Mouse (Mus musculus) fat pad, adult 2 months (tissue): ENCODE measurements around the gene Zfp958.
A peak's percentile ranks its signal among the peaks of the same experiment; 100 is the strongest.
"Not testable (repeated sequence)": the region's sequence is repeated elsewhere in the genome, so short reads cannot be mapped to it uniquely, and the experiment has no call there.

Experiments
- DNase-seq: peaks from one replicate; pipeline ENCODE4 v3.0.0-alpha.2; 2011; ENCODE audit warnings: low read depth, low spot score; ENCODE audit errors: extremely low read depth

The Zfp958 gene

DNA sequence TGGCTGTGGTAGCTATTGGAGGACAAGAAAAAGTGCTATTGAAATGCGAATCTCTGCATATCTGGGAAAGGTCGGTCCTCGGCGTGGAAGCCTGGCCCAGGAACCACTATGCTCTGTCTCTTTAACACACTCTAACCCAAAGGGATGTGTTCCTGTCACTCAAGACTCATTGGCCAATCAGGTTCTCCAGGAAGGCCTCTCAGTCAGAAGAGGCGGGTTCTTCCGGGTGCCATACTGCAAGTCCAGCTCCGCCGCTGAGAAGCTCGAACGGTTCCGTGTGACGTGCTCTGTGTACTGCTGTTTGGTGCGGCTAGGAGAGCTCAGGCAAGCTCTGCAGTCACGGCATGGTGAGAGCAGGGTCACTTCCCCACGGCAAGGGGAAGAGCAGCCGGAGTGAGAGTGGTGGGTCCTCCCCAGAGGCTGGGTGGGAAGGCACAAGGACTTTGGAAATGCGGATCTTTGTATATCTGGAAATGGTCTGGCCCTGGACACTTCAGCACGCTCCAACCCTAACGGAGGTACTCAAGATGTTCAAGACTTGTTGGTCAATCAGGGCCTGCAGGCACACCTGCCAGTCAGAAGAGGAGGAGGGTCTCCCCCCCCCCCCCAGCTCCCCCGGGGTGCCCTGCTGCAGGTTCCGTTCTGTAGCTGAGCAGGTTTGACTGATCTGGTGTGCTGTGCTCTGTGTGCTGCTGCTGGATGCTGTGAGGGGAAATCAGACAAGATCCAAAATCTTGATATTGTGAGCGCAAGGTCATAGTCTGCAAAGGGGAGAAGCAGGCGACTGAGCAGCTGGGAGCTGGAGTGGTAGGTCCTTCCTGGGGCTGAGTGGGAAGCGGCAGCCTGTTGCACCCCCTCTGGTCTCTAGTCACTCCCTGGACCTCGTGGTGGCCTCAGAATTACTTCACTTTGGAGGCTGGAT is at the start of gene Zfp958:
Gene Zfp958 (plus strand): TSS at position 236 of the 922 bp plus-strand sequence.
- DNase-seq = peak; percentile 73

DNA sequence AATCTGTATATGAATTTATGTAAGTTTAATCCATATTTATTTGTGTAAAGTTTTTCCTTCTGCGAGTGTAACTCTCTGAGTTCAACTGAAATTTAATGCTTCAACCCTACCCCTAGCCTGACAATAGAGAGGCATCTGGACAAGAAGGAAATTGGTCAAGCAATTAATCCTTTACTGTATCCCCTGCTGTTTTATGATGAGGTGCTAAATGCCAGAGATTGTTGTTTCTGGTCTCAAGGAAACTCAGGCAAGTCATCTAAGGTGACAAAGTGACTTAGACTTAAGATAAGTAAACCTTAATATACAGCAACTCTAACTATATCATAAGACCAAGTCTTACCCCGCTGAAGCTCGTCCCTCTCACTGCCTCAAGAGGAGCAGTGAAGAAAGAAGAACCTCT is 31.0 kb upstream of the Zfp958 start:
- DNase-seq = no peak

DNA sequence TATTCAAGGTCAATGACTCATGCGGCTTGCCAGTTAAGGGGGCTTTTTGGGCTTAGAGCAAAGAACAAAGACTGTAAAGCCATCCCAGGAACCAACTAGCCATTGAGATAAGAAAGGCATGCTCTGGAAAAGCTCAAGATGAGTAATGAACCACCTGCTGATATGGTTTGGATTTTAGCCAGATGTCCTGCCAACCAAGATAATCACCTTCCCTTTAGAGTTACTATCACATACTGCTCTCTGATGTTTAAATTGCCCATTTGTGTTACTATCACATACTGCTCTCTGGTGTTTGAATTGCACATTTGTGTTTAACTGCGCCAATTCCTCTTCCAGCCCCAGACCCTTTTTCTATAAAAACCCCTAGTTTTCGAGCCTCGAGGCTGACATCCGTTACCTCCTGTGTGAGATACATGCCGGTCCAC is 30.2 kb upstream of the Zfp958 start:
- no peak for DNase-seq

DNA sequence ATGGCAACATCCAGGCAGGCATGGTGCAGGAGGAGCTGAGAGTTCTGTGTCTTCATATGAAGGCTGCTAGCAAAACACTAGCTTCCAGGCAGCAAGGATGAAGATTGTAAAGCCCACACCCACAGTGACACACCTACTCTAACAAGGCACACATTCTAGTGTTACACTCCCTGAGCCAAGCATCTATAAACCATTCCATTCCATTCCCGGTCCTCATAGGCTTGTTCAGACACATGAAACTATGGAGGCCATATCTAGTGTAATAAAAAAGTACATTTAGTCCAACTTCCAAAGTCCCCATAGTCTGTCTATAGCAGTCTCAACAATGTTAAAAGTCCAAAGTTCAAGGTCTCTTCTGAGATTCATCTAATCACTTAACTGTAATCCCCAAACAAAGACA is 28.3 kb upstream of the Zfp958 start:
- DNase-seq = no peak

DNA sequence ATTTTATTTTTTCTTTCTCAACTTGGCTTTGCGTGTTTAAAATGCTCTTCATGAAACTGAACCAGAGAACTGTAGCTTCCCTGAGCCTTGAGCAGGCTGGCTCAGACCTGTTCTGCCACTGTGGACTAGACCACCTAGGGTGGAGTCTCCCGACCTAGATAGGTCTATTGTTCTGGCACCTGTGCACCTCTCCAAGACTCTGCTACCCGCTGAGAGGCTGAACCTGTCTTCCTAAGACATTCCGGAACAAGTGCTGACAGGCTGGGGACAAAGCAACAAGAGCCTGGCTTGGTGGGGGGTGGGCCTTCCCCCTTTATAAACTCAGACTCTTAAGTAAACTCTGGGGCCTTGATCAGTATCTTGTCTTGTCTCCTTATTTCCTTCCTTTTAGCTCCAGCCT is 26.6 kb upstream of the Zfp958 start:
- peak; percentile 7 for DNase-seq

DNA sequence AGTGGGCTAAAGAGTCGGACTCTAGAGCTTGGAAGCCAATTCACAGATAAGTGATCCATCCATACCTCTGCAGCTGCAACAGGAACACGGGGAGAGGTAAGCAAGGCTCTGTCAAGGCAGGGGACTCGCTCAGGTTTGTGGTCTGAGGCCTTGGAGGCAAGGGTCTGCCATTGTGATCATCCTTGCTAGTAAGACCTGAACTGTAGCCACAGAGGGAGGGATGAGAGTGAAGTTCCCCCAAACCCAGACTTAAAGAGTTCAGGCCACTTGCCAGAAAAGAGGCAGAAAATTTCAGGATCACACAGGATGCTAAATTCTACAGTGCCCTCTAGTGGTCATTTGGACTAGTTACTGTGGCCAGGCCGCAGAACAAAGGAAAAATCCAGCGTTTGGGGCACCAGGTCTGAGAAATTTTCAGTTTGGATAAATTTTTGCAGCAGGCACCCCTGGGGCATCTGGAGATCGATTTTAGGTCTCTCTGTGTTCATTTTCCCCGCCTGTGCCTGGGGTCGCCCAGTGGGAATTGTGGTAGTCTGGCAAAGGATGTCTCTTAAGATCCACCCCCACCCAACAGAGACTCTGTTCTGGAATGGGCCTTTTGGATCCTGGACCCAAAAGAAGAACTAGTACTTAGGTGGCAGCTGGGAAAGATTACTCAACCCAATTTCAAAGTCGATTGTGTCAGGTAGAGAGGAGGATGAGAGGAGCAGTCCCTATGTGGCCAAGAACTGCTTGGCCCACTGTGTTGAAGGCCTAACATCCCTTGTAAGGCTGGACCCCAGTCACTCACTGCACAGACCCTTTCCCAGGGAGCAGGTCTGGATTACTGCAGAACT is 24.6 kb upstream of the Zfp958 start:
- DNase-seq = no peak

DNA sequence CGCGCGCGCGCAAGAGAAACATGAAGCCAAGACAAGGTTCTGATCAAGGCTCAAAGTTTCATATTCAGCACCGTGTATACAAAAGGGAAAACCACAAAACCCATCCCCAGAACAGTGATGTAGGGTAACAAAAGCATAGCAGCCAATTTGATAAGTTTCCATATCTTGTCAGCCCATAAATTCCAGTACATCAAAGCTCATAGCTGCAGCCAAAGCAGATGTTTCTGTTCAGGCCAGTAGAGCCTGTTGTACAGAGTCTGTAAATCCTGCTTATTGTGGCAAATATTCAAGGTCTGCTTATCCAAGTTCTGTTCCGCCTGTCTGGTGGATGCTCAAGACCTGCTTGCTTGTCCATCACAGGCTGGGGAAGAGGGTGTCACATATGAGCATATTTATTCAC is 4.1 kb upstream of the Zfp958 start:
- no peak for DNase-seq

DNA sequence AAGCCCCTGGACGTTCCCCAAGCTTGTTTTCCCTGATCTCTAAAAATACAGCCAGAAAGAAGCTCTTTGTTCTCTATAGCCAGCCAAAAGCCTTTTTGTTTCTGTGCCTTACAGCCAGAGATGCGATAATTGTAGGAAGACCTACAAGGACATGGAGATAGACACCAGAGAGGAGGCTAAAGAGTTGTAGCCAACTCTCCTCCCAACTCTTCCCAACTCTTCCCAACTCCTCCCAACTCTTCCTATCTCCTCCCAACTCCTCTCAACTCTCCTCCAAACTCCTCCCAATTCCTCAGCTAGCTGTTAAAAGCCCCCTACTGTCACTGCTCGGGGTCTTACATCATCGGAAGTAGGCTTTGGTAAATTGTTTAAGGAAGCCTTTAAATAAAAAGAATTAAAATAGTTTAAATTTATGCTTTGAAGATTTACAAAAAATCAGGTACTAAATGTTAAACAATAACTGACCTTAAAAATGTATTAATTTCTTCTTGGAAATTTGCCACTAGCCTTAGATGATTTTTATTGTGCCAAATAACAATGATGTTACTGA is 1.3 kb upstream of the Zfp958 start:
- DNase-seq = not testable (repeated sequence)

DNA sequence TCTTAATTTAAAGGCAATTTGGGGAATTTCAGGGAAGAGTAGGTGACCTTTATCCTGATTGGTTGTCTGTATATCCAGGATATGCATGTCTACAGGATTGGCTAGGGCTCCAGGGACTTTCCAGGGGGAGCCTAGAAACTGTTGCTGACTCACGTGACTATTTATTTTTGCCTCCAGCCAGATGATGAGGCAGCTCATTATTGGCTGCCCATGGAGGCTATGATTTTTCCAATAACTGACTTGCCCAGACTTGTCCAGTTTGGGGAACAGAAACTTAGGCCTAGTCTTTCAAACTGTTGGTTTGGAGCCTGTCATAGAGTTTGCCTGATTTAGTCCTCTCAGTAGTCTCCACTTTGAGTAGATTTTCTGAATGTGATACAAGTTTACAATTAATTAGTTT is 14.4 kb downstream of the Zfp958 start:
- DNase-seq = no peak

DNA sequence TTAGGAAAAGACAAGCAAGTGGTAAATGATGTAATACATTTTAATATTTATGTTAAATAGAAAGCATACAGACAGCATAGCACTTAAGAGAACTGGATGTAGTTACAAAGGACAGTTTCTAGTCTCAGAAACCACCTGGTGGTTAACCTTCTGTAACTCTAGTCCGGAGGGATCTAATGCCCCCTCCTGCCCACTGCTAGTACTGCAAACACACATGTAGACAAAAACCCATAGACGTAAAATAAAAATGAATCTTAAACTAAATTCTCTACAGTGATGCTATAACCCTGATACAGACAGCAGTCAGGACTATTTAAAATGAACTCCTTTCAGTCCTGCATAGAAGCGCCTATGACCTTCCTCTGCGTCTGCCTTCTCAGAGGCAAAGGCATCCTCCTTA is 24.1 kb downstream of the Zfp958 start:
- DNase-seq = no peak

DNA sequence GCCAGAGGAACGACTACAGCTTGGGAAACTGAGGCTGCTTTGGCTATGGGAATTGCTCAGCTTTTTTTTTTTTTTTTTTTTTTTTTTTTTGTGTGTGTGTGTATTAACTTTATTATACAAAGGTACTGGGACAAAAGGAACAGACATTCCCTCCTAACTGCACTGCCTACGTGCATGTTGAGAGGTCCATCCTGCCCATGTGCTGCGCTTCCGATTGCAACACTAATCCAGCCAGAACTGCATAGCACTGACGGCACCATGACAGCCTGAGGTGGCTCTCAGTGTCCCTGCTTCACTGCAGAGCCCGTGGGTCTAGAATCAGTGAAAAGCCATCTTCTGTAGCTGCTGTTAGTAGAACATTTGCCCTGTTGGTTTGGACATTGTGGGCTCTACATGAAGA is 30.0 kb downstream of the Zfp958 start:
- not testable (repeated sequence) for DNase-seq

DNA sequence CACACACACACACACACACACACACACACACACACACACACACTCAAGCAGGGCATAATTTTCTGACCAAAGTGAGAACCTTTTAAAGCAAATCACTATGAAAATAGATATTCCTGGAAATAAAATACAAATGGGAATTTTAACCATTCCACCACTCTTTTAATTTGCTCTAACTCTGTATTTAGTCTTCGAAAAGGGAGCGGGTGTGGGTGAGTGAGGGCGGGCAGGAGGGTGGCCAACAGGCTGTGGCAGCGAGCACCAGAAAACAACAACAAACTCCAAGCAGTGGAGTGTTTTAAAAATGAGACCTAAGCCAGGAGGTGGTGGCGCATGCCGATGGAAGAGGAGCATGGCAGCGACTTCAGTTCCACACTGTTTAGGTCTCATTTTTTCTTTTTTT is 43.6 kb downstream of the Zfp958 start:
- no peak for DNase-seq

DNA sequence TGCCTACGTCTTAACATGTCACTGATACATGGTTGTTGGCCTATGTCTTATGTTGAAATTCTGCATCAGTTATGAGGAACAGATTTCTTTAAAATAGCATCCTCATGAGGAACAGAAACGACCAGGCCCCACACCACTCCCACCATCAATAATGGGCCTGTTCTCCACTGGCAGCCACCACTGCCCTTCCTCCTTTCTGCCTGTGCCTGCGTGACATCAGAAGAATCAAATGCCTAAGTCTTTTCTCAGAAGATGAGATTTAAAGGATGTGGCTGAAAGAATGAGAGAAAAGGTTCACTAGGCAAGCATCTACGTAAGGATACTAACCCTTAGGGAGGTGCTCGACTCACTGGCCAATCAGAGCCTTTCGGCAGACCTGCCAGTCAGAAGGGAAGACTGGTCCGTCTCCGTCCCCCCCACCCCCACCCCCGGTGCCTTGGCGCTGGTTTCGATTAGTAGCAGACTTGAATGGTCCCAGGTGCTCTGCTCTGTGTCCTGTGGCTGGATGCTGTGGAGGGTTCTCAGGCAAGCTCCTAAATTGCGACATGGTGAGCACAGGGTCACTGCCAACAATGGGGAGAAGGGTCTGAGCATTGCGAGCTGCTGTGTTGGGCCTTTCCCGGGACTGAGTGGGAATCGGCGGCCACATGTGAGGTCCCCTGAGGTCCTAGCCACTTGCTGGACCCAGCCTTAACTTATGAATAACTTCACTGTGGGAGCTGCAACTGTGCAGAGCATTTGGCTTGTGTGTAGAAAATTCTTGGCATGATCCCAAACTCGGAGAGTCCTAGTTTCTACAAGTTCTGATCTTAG is 62.4 kb downstream of the Zfp958 start:
- DNase-seq = no peak

DNA sequence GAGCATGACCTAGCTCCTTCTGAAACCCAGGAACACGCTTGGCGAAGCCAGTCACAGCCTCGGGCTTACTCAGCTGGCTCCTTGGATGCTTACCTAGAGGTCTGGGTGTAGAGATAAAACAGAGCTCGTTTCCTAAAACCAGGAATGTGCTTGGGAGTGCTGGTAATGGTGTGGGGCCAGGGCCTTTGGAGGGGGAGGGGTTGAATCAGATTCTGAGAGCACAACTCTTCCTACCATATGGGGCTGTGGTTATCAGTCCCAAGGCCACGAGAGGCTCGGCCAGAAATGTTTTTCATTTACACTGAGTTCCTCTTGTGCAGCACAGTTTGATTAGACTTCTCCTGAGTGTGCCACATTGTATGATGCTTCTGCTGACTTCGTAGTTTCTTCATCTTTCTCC is 63.6 kb downstream of the Zfp958 start:
- DNase-seq = no peak

DNA sequence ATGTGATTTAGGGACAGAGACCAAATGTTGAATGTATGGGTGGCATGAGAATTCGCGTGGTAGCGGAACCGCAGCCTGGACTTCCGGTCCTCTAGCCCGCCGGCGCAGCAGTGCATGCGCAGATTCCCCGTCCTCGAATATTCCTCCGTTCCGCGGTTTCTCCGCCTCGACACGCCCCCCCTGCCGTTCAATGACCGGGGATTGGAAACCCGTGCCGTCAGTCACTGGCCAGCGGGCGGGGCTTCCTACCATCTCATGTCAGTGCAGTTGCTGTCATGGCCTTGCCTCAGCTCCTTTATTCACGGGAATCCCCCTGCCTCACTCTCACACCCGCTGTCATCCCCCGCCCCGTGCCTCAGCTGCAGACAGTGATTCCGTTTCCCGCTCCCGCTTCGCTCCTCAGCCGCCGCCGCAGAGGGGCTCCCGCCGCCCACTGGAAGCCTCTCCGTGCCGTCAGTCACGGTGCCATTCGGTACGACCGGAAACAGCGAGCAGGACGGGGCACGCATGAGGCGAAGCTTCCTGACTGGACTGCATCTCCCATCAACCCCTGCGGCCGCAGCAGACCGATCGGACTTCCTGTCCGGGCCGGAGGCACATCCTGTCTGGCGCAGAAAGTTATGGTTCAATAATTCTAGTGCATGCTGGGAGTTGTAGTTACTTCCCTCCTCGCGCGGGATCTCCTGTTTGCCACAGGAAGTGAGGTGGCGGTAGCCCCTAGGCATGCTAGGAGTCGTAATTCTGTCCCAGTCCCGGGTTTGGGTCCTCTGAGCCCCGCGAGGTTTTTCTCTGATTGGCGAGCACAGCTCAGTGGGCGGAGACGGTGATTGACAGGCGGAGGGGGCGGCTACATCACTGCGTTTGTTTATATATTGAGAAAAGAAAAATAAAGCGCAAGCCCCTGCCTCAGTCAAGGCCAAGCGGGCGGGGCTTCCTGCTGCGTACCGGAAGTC is 64.6 kb downstream of the Zfp958 start:
- DNase-seq = peak; percentile 96

DNA sequence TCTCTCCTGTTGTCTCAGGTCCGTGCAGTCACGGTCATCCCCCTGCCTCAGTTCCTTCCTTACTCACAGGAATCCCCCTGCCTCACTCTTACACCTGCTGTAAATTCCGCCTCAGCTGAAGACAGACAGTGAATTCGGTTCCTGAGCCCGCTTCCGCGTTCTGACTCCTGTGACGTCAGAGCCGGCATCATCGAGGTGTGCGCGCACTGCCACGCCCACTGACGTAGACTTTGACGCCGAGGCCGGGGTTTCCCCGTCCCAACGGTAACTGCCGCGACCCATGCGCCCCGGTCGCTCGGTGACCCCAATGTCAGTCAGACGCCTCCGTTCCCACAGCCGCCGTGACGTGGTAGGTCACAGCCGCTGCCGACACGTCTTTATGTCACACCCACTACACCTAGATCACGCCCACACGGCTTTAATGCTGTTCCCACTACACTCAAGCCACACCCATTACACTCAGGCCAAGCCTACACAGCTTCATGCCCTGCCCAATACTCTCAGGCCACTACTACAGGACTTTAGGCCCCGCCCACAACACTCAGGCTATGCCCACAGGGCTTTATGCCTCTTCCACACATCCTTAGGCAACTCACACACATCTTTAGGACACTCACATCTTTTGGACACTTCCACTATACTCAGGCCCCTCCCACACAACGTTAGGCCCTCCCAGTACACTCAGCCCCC is 65.4 kb downstream of the Zfp958 start:
- DNase-seq = peak; percentile 47

DNA sequence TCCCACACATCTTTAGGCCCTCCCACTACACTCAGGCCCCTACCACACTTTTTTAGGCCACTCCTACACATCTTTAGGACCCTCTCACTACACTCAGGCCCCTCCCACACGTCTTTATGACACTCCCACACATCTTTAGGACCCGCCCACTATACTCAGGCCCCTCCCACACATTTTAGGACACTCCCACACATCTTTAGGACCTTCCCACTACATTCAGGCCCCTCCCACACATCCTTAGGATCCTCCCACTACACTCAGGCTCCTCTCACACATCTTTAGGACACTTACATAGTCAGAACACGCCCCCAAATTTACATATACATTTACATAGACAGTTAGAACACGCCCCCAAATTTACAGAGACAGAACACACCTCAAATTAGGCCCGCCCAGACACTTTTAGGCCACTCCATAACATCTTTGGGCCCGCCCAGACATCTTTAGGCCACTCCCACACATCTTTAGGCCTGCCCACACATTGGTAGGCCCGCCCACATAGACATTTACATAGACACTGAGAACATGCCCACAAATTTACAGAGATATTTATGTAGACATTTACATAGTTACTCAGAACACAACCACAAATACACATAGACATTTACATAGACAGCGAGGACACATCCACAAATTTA is 66.1 kb downstream of the Zfp958 start:
- no peak for DNase-seq

DNA sequence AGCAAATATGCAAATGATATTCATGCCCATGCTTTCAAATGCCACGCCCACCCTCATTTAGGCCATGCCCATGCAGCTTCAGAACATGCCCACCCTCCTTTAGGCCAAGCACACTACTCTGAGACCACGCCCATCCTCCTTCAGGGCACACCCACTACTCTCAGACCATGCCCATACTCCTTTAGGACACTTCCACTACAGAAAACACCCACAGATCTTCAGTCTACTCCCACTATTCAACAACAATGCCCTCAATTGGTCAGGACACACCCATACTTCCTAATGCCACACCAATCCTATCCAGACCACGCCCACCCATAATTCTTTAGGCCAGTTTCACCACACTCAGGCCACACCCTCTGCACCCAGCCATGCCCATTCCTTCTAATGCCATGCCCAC is 66.8 kb downstream of the Zfp958 start:
- DNase-seq = no peak
